Mouse (Mus musculus) heart, adult 2 months (tissue): ENCODE data around the gene Arid5b.

ENCODE experiments used
- CTCF ChIP-seq: fragments of 200-600 bp; IDR thresholded peaks from 2 replicates; pipeline ENCODE4 v1.8.1; 2022; ENCODE audit warnings: antibody characterized with exemption, mild to moderate bottlenecking, moderate library complexity
- EP300 ChIP-seq: fragments of 200-500 bp; IDR thresholded peaks from 2 replicates; pipeline ENCODE4 v1.6.1; 2011; ENCODE audit warnings: low read depth, low read length, control low read depth; ENCODE audit not compliant: insufficient read depth
- POLR2A ChIP-seq: fragments of 200-500 bp; IDR thresholded peaks from 2 replicates; pipeline ENCODE4 v1.6.1; 2011; ENCODE audit warnings: mild to moderate bottlenecking, low read depth, low read length, control low read depth; ENCODE audit not compliant: insufficient read depth

- TF ChIP-seq CTCF: no peak
- TF ChIP-seq POLR2A: no peak
- no peak for TF ChIP-seq EP300
These were observed 59.9 kb downstream of the Arid5b start for GRCm38 (mm10) chr10:68218678-68219077.
